Mouse (Mus musculus) lung, adult 2 months (tissue): ENCODE measurements at regions not wholly inside any gene's neighbourhood (a gene's known extent, or its start where the extent isn't known, plus 50 kb on each side); places are given as distances from the start of the nearest gene placed in this dataset.

Experiments
- CTCF ChIP-seq: fragments of 200-500 bp; IDR thresholded peaks from 2 replicates; pipeline ENCODE4 v1.5.1; 2011; ENCODE audit warnings: mild to moderate bottlenecking, low read length, control low read depth; ENCODE audit not compliant: insufficient read depth
- POLR2A ChIP-seq: fragments of 200-500 bp; IDR thresholded peaks from 2 replicates; pipeline ENCODE4 v1.6.1; 2011; ENCODE audit warnings: low read depth, mild to moderate bottlenecking, control low read depth, low read length, borderline replicate concordance; ENCODE audit errors: extremely low read depth

- no peak for TF ChIP-seq POLR2A
- TF ChIP-seq CTCF: no peak
These were observed 72.6 kb upstream of the Kif2a start for GRCm38 (mm10) chr13:107094487-107094886.
